Mouse (Mus musculus) midbrain, embryonic 11.5 days (tissue): ENCODE results near the gene Gdf5. TPM values are rescaled to one million over a fixed set of nuclear protein-coding genes. Genes with fewer than 3 reads are reported as not detected.

Experiments used
- polyA plus RNA-seq: library from polyadenylated mRNA; unstranded; fragments of >200 nt; fragmentation: Nextera tagmentation; extraction: Ambion mirVana; gene quantifications from 2 replicates; pipeline ENCODE4 v1.2.1, GENCODE M21; 2014

Gdf5 gene
- polyA plus RNA-seq, 1 experiment from 2014 or later: 0.05 TPM

Other genes starting within 250 kb of the Gdf5 start
- 32.3 and 34.6 TPM in 2 replicates for gene Edem2, start 215.9 kb downstream of the Gdf5 start, polyA plus RNA-seq
- gene Gm17581, start 209.5 kb downstream of the Gdf5 start, polyA plus RNA-seq: not detected in 2 replicates
- 2.4 and 3.2 TPM in 2 replicates for gene Procr, start 194.2 kb downstream of the Gdf5 start, polyA plus RNA-seq
- 2.0 and 2.1 TPM in 2 replicates for gene Mmp24, start 170.0 kb downstream of the Gdf5 start, polyA plus RNA-seq
- 7.9 and 8.0 TPM in 2 replicates for gene BC029722, start 125.9 kb downstream of the Gdf5 start, polyA plus RNA-seq
- 188 TPM in 2 replicates for gene Eif6, start 118.4 kb downstream of the Gdf5 start, polyA plus RNA-seq
- gene Fam83c, start 110.5 kb downstream of the Gdf5 start, polyA plus RNA-seq: 0.14 and 0.25 TPM in 2 replicates
- gene Uqcc1, start 15.1 kb downstream of the Gdf5 start, polyA plus RNA-seq: 77.3 and 88.8 TPM in 2 replicates
- not detected in 2 replicates for gene Gm15557, start 4.6 kb downstream of the Gdf5 start, polyA plus RNA-seq
- gene Cep250, start 11.1 kb upstream of the Gdf5 start, polyA plus RNA-seq: 13.2 and 13.8 TPM in 2 replicates
- gene 6430550D23Rik, start 62.6 kb upstream of the Gdf5 start, polyA plus RNA-seq: 0.62 and 1.1 TPM in 2 replicates
- 212 and 224 TPM in 2 replicates for gene Ergic3, start 62.7 kb upstream of the Gdf5 start, polyA plus RNA-seq
- not detected in 2 replicates for gene Fer1l4, start 107.6 kb upstream of the Gdf5 start, polyA plus RNA-seq
- 5.9 and 6.2 TPM in 2 replicates for gene Spag4, start 119.8 kb upstream of the Gdf5 start, polyA plus RNA-seq
- gene Cpne1, start 166.6 kb upstream of the Gdf5 start, polyA plus RNA-seq: 45.7 and 48.9 TPM in 2 replicates
- gene Rbm12, start 166.6 kb upstream of the Gdf5 start, polyA plus RNA-seq: 47.7 and 48.3 TPM in 2 replicates
- gene Gm28036, start 181.7 kb upstream of the Gdf5 start, polyA plus RNA-seq: 19.1 and 19.6 TPM in 2 replicates
- gene Romo1, start 198.7 kb upstream of the Gdf5 start, polyA plus RNA-seq: 410 TPM in 2 replicates
- 34.1 and 37.2 TPM in 2 replicates for gene Nfs1, start 198.8 kb upstream of the Gdf5 start, polyA plus RNA-seq
- gene Rbm39, start 234.9 kb upstream of the Gdf5 start, polyA plus RNA-seq: 708 and 733 TPM in 2 replicates